Mouse (Mus musculus): Measurements from ENCODE around the gene Bicd2.

Bicd2 gene

DNA sequence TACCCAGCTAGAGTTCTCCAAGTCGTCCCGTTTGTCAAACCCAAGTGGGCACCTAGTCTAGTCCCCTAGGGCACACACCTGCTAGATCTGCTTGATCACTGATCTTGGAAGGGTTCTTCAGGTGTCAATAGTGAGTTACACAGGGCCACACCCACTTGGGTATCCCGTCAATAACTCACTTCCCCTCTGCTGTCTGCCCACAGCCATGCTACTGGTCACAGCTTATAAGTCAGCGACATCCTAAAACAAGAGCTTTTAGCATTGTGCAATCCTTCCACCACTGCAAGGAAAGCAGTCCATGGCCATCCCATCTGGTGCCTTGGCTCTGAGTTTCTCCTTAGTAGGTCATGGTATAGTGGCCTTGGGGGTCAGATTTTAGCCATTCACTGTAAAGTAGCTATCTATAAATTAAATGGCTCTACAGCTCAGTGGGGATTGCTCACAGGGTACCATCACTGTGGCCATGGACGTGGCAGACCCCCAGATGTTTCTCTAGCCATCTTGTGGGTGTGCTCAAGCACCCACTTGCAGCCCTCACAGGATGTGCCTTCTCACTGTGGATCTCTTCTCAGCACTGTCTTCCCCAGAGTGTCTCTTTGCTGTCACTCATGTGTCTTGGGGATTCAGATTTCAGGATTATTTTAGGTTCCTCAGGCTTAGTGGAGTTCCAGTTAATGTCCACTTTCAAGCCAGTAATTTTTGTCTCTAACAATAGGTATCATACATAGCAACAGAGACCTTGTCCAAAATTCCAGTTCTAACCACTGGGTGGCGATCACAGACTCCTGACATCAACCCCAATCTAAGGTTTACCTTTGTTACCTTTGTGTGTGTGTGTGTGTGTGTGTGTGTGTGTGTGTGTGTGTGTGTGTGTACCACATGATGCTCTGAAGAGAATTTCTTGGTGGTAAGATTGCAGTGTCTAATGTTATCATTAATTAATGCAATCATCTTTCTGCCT lies 14.9 kb upstream of the Bicd2 start:
- peak; percentile 63 for DNase-seq (ENCODE audit: low read depth, low spot score)

DNA sequence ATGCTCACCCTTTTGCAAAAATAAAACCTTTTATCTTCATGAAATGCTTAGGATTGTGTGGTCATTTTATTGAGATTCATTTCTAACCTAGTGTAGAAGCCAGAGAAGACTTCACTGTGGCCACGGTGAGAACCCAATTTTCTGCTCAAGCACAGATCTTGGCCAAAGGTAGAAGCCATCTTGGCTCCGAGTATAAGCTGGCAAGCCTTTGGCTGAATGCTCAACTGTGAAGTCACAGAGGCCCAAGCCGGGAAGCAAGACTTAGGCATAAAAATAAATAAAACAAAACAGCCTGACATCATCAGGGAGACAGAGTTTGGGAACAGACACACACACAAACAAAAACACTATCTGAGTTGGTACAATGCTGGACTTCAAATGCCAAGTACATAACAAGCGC lies 13.3 kb upstream of the Bicd2 start:
- no peak for DNase-seq (ENCODE audit: low read depth, low spot score)

DNA sequence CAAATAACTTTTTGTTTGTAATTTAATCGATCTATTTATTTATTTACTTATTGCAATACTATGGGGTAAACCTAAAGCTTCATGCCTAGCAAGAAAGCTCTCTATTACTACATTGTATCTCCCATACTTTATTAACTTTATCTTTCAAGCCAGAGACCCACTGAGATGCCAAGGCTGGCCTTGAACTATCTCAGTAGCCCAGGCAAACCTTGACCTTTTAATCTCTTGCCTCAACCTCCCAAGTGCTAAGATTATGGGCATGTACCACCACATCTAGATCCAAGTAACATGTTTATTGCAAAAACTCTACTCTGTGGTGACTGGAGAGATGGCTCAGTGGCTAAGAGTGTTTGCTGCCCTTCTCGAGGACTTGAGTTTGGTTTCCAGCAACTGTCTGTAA lies 8.1 kb upstream of the Bicd2 start:
- DNase-seq (ENCODE audit: low read depth, low spot score), result no peak

DNA sequence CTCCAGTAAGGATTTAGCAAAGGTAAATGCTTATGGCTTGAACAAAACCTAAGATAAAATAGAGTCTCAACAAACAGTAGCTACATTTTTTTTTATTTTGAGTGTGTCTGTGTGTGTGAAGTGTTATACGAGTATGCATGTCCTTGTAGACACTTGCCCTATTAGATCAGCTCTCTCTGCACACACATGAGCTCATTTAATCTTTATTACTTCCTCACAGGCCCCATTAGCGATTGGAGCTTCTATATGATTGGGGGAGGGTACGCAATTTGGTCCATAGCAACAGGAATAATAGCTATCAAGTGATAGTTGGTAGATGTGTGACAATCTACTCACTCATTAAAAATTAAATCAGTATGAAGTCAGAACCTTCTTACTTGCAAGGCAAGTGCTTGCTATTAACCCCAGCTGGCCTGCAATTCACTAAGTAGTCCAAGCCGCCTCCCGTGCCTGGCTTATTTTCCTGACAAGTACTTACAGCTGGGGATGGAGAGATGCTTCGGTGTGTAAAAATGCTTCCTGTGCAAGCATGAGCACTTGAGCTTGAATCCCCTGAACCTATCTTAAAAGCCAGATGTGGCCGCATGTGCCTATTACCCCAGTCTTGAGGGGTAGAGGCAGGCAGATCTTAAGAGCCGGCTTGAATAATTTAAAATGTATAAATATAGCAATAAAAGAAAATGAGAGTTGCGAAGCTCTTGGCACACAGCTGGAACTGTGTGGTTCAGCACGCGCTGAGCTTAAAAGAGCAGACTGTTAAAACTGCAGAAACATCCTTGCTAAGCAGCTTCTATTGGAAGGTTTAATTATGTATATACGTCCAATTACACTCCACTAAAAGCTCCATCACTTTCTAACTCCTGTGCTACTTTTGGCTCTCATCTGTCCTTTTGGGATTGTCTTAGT lies 6.1 kb upstream of the Bicd2 start:
- no peak for DNase-seq (ENCODE audit: low read depth, low spot score)

DNA sequence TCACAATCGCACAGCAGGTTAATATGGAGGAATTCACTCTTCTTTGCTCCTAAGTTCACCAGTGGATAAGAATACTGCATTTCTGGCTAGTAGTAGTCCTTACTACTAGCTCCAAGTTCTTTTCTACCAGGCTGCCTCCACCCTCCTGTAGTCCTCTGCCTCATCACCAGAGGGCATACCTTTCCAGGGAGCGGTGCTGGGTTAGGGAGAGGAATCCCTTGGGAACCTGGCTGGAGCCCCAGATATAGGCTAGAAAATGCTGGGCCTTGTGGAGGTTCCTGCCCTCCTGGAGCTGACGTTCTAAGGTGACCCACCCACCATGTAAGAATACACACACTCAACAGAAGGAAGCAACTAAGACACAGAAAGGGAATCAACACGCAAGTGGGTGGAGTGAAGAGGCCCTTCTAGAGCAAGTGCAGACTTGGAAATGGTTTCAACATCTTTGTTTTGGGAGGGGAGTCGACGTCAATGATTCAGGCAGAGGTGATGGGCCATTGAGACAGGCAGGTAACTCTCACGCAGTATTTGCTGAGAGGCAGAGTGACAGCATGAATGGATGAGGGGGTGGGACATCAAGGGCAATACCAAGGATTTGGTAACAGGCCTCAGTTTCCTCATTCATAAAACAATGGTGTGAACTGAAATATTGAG lies 2.4 kb upstream of the Bicd2 start:
- DNase-seq (ENCODE audit: low read depth, low spot score), result peak; percentile 58

DNA sequence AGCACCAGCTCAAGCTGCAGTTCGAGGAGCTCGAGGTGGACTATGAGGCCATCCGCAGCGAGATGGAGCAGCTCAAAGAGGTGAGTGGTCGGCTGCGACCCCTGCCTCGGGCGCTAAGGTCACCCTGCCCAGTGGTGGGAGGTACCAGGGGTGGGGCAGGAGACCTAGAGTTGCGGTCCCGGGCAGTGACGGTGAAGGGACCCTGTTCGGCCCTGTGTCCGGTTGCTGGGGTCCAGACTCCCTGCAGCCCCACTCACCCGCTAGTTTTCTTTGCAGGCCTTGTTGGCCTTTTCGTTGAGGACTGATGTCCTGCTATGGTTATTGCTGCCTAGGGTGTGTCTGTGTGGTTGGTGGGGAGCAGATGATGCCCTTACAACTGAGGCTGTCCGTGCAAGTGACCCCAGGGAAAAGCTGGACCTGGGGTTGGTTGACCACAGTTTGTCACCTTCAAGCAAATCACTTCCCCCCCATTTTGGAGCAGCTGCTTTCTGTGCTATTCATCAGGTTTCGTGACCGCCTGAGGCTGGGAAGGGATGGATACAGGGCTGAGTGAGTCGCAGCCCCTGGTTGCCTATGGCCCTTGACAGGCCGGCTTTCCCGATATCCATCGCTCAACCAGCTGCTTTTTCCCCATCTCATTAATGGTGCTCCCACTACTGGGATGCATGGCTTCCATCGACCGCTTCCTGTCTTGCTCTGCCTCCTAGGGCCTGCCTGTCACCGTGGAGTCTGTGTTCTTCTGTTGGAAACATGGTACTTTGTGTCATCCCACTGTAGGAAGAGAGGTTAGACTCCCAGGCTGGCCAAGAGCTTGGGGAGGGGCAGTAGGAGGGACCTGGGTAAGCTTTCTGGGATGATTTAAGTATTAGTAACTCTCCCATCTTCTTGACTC lies 692 bp downstream of the Bicd2 start:
- no peak for DNase-seq (ENCODE audit: low read depth, low spot score)

DNA sequence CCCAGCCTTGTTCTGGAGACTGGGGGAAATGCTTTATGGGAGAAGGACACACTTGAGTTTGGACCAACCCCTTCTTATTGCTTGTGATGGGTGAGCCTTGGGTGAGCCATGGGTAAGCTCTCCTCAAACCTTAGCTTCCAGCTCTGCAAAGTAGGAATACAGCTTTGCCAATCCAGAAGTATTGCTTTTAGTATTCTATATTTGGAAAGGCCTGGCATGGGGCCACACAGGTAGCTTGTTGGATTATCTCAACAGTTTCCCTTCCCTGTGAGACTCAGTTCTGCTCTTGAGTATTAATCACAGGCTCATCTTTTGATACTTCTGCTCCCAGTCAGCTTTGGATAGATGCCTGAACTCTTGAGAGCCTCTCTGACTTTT lies 1.3 kb downstream of the Bicd2 start:
- DNase-seq (ENCODE audit: low read depth, low spot score), result no peak

DNA sequence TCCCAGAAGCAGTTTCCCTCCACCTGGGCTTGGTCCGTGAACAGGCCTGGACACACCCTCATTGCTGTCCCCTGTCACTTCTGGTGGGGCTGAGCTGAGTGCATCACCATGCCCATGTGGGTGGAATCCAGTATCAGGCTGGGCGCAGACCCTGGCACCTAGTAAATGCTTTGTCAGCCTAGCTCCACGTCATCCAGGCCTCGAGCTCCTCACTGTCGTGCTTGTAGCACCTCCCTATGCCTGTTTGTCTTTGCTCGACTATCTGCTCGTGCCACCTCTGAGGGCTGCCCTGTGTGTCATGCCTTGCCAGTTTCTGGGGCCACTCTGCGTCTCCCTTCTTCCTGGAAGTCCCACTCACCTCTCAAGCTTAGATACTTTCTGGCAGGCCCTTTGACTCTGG lies 3.2 kb downstream of the Bicd2 start:
- DNase-seq (ENCODE audit: low read depth, low spot score), result no peak

DNA sequence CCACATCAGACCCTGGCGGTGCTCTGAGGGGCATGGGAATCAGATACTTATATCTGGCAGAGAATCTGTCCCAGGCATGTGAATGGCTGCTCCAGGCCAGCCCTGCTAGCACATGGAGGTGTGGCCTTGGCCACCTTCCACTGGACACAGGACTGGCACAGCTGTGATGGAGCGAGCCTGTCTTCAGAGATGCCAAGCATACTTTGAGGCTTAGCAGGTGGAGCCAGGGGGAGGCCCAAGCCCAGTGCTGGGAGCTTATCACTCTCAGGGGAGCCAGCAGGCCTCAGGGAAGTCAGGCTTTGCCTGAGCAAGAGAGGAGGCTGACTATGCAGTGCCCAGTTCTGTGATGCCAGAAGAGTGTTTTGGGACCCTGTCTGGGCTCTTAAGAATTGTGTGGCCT lies 4.1 kb downstream of the Bicd2 start:
- no peak for DNase-seq (ENCODE audit: low read depth, low spot score)

DNA sequence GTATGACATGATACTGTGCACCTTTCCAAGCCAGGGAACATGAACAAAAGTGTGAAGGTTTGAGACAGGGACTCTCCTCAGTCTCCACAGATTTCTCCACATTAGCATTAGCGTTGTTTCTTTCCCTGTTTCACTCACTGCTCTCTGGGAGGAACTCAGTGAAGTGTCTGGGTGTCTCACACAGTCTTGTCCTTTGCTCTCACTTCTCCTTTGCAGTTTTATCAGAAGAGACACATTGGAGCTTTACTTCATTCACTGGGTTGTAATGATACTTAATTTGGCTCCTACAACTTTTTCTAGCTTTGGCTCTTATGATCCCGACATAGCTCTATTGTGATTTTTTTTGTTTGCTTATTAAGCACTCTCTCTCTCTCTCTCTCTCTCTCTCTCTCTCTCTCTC lies 7.1 kb downstream of the Bicd2 start:
- DNase-seq (ENCODE audit: low read depth, low spot score), result no peak

DNA sequence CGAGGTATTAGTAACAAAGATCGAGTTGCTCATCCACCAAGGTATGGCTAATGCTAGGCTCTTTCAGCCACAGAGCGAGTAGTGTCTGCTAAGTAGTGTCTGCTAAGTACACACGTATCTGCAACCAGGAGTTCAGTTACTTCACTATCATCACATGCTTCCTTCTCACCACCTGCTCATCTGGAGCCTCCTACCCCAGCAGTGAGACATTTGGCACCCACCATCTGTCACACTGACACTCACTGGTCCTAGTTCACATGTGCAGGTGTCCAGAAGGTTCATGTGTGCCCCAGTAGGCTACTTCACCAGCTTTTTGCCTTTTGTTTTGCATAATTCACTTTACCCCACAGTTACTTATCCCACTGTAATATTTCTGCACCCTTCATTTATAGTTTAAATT lies 8.0 kb downstream of the Bicd2 start:
- DNase-seq (ENCODE audit: low read depth, low spot score), result no peak

DNA sequence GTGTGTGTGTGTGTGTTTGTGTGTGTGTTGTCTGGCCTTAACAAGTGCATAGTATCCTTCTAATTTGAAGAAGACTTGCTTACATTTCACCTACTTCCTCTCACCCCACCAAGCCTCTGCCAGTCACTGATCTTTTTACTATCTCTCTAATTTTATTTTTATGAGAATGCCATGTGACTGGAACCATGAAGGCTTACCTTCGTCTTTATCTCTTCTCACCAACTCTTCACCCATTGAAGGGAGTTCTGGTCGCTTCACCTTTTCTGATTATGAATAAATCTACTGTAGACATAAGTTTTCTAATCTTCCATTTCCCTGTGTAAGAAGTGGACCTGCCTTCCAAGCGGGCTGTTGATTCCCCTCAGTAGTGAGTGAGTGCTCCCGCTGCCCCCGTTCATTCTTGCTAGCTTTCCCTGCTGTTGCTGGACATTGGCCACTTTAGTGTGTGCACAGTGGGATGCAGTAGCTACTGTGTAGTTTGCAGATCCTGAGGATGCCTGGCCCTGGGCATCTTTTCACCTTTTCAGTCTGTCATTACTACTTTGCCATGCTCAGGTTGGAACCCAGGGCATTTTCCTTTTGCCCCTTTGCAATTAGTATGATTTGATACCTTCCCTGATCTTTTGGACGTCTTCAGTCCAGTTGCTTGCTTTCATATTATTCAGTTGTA lies 8.6 kb downstream of the Bicd2 start:
- DNase-seq (ENCODE audit: low read depth, low spot score), result no peak

DNA sequence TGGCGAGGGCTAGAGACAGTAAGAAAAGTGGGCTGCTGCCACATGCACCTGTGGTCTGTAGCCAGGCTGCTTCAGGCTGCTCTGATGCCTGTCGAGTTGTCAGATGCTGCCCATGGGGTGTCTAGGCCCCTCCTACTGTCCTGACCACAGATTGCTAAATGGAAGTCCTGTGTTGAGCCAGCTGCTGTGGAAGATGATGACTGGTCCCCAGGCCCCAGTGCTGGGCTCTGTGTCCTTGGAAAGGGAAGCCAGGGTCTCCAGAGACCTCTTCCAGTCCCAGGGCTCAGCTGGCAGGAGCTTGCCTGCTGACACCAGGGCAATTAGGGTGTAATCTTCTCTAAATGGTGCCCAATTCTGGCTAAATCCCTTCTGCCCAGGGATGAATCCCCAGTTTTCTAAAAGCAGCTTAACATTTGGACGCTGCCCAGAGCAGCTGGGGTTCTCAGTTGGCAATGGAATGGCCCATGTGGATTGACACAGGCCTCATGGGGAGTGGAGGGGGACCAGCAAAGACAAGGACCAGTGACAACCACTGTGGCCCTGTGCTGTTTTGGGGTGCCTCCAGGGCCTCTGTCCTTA lies 11.3 kb downstream of the Bicd2 start:
- DNase-seq (ENCODE audit: low read depth, low spot score), result no peak

DNA sequence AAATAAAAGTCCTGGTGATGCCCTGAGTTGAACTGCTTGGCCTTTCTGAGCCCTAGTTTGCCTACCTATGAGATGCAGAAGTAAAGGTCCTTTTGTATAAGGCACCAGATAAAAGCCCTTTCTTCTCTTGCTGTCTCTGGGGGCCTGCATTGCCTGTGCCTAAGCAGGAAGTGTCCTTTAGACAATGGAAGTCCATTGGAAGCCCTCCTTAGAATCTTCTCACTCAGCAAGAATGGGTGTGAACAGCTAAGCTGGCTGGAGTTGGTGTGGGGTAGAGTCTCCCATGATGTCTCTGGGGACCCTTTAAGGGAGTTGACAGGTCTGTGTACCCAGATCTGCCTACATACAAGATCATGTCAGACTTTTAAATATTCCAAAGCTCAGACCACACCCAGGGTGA lies 12.0 kb downstream of the Bicd2 start:
- no peak for DNase-seq (ENCODE audit: low read depth, low spot score)

DNA sequence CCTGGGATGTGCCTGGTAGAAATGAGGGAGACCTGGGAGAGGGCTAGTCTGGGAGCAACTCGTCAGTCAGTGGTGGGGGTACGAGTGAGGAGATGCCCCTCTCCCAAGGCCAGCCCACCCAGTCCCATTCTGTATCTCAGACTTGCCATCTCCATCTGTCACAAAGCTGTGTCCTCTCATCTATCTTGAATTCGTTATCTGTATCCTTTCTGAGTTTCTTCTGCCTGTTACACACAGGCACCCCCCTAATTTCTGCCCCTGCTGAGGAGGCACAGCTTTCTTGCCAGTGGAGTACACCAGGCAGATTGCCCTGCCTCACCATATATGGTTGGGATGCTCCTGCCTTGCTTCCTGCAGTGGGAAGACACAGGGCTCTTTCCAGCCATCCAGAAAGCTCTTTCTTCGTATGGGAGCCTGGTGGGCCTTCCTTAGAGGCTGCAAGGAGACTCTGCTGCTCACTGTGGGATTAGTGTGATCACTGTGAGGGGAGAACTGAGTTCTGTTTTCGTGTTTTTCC lies 12.7 kb downstream of the Bicd2 start:
- DNase-seq (ENCODE audit: low read depth, low spot score), result no peak

DNA sequence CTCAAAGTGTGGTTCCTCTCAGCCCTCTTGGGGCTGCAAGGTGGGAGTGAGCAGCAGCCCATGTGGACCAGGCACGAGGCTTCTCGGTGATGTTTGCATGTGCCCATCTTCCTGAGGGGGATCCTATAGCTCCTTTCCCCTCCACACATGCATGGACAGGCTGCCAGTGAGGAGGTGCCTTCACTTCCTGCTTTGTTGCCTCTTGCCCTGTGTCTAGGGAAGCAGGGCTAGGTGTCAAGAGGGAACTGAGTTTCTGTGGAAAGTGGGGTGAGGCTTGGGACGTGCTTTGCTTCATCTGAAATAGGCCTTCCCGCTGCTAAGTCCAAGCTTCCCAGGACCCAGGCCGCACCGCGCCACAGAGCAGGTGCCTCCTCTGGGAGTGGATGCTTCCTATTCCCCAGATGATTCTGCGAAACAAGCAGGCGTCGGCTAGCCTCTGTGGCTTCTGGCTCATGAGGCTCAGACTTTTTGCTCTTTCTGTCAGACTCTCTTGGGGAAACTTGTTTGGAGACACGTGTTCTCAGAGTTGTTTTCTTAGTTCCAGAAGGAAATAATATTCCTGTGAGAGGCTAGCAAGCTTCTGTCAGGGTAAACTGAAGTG lies 14.2 kb downstream of the Bicd2 start:
- DNase-seq (ENCODE audit: low read depth, low spot score), result no peak

DNA sequence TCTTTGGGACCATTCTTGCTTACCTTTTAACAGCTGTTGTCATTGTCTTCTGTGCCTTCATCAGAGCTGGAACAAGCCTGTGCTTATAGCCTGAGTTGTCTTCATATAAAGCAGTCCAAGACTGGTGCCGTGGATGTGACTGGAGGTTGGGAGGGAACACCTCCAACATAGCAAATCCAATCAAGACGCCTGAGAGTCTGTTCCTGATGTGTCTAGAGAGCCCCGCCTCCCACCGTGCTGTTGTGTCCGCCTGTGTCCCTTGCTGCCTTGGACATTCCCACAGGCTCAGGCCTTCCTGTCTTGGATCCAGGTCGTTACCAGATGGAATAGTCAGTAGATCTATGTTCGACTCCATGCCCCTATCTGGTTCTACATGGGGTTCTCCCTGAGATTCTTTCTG lies 14.7 kb downstream of the Bicd2 start:
- DNase-seq (ENCODE audit: low read depth, low spot score), result no peak

DNA sequence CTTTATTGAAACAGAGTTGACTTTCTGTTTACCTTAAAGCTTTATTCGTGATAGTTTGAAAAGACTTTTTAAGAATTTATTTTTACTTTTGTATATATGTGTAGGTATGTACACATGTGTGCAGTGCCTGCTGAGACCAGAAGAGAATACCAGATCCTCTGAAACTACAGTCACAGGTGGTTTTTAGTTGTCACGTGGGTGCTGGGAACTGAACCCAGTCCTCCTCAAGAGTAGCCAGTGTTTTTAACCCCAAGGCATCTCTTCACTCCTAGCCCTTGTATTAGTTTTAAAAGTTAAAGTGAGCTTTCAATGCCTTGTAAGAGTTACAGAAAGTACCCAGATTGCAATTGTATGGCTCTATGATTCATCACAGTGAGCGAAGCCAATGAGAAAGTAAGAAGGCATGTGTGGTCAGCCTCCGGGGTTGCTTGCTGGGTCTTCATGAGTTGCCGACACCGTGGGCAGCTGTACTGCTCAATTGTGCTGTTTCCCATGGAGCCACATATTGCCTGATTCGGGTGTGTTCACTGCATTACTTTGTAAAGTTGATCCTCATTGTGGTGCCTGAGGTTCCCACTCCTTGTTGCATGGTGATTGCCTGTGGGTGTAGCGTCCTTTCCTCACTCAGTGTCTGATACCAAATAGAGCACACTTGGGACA lies 16.1 kb downstream of the Bicd2 start:
- no peak for DNase-seq (ENCODE audit: low read depth, low spot score)

DNA sequence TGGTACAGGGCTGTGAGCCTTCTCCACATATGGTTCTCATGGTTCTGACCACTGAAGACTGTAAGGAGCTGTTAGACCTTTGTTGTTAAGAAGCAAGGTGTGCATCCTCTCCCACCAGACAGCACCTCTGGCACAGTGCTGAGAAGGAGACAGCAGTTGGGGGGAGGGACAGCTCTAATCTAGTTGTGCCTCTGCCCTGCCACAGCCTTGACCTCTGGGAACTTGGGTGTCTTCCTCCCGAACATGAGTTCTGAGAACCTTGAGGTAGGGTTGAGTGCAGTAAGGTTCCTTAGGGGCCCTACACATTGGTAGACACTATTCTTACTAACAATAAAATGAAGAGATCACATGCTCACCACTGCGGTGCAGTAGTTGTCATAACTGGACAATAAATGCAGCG lies 16.8 kb downstream of the Bicd2 start:
- no peak for DNase-seq (ENCODE audit: low read depth, low spot score)

Measured in R1 (cell line).